Mouse (Mus musculus) midbrain, embryonic 13.5 days (tissue): ENCODE data around the gene Rab3a. TPM values are rescaled to one million over a fixed set of nuclear protein-coding genes. Genes with fewer than 3 reads are reported as not detected.

Experiments used
- ATAC-seq: fragments of 200-750 bp; cut with Nextera tagmentation; 2 replicates; pipeline ENCODE4 v1.8.0; 2017; ENCODE audit warnings: mild to moderate bottlenecking, moderate TSS enrichment, moderate library complexity
- H3K27ac ChIP-seq: fragments of 300-500 bp; sonication (generic); 2 replicates; pipeline ENCODE4 v1.5.1; 2015; ENCODE audit warnings: inconsistent platforms, mild to moderate bottlenecking, moderate library complexity
- H3K27me3 ChIP-seq: fragments of 300-500 bp; sonication (generic); 2 replicates; pipeline ENCODE4 v1.6.1; 2015; ENCODE audit warnings: mild to moderate bottlenecking, inconsistent platforms
- H3K36me3 ChIP-seq: fragments of 300-500 bp; sonication (generic); 2 replicates; pipeline ENCODE4 v1.6.1; 2015; ENCODE audit warnings: mild to moderate bottlenecking, inconsistent platforms
- H3K4me1 ChIP-seq: fragments of 300-500 bp; sonication (generic); replicated peaks from 2 replicates; pipeline ENCODE4 v1.6.1; 2015; ENCODE audit warnings: inconsistent platforms
- H3K4me2 ChIP-seq: fragments of 300-500 bp; sonication (generic); replicated peaks from 2 replicates; pipeline ENCODE4 v1.6.1; 2015; ENCODE audit warnings: moderate library complexity, mild to moderate bottlenecking, inconsistent platforms
- H3K4me3 ChIP-seq: fragments of 300-500 bp; sonication (generic); replicated peaks from 2 replicates; pipeline ENCODE4 v1.5.1; 2015; ENCODE audit warnings: mild to moderate bottlenecking, inconsistent platforms
- H3K9ac ChIP-seq: fragments of 300-500 bp; sonication (generic); replicated peaks from 2 replicates; pipeline ENCODE4 v1.6.1; 2015; ENCODE audit warnings: mild to moderate bottlenecking, inconsistent platforms
- H3K9me3 ChIP-seq: fragments of 300-500 bp; sonication (generic); 2 replicates; pipeline ENCODE4 v1.6.1; 2016; ENCODE audit warnings: mild to moderate bottlenecking, inconsistent platforms
- WGBS: fragments of 180-500 bp; shearing (Covaris S2); methylation state at CpG from one replicate; pipeline ENCODE4 v1.1.7; 2015; 5-methylcytosine and 5-hydroxymethylcytosine counted together
- polyA plus RNA-seq: library from polyadenylated mRNA; unstranded; fragments of >200 nt; fragmentation: Nextera tagmentation; extraction: Ambion mirVana; gene quantifications from 2 replicates; pipeline ENCODE4 v1.2.1, GENCODE M21; 2015

Rab3a gene
- polyA plus RNA-seq, 1 experiment from 2014 or later: 261 TPM

DNA sequence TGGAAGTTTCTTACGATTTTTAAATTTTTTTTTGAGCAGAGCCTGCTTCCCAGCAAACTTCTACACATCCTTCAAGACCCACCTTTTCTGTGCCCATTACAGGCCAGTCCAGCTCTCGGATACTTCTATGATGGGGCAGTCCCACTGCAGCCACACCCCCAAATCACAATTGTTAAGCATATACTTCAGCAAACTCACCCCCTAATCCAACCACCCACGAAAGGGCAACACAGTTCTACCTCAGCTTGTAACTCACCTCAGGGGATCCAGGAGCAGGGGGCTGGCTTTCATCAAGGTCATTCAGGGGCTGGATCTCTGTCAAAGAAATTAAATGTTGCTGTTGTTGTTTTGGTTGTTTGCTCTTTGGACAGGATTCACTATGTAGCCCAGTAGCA is 32.6 kb downstream of the Rab3a start:
- no peak overlapping the region for H3K4me2 ChIP-seq
- no peaks in the 10 kb centered on the region for H3K9me3 ChIP-seq
- peaks cover 12% of the 10 kb centered on the region; the same call in 1 of the 2 replicates for H3K27me3 ChIP-seq
- H3K27ac ChIP-seq: no peak overlapping the region
- H3K9ac ChIP-seq: no peak overlapping the region
- H3K36me3 ChIP-seq: peaks cover 68% of the 10 kb centered on the region
- peaks cover 21% of the 10 kb centered on the region for H3K4me1 ChIP-seq
- no peak overlapping the region for H3K4me3 ChIP-seq
- WGBS: 93% methylated on average over 3 of the region's 3 CpGs
- no peak for ATAC-seq

DNA sequence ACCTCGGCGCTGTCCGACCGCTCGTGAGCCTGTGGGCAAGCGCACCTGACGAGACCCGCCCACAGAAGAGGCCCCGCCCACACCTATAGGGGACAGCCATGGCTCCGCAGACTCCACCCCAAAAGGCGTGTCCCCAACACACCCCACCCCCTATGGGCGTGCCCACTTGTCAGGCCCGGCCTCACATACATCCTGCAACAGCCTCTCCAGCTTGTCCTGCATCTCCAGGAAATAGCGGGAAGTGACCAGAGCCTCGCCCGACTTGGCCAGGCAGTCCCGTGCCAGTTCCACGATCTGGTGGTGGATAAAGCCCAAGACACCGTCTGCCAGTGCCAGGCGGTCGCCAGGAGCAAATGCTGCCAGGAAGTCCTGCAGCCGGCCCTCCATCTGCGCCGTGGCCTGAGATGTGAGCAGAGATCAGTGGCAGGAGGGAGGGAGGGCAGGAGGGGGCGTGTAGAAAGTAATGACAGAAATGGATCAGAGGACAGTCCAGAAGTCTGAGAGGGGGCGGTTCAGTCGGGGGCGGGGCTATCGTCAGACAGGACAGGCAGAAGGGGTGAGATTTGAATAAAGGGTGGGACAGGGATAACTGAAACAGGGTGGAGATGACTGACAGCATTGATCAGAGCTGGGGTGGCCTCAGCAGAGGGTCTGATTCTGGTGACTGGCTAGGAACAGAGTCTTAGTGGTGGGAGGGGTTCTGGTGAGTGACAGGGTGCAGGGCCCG is 33.6 kb downstream of the Rab3a start:
- H3K27me3 ChIP-seq: peaks cover 12% of the 10 kb centered on the region; the same call in 1 of the 2 replicates
- no peak overlapping the region for H3K4me3 ChIP-seq
- no peak overlapping the region for H3K27ac ChIP-seq
- no peaks in the 10 kb centered on the region for H3K9me3 ChIP-seq
- ATAC-seq: no peak
- H3K36me3 ChIP-seq: peaks cover 63% of the 10 kb centered on the region
- 19% methylated on average over 30 of the region's 30 CpGs for WGBS
- 0 out of 2 replicates have a peak overlapping the region, but pooled peaks have one; percentile 5 for H3K4me2 ChIP-seq
- H3K4me1 ChIP-seq: peaks cover 28% of the 10 kb centered on the region
- peak overlapping the region; percentile 33; the same call in 1 of the 2 replicates for H3K9ac ChIP-seq

DNA sequence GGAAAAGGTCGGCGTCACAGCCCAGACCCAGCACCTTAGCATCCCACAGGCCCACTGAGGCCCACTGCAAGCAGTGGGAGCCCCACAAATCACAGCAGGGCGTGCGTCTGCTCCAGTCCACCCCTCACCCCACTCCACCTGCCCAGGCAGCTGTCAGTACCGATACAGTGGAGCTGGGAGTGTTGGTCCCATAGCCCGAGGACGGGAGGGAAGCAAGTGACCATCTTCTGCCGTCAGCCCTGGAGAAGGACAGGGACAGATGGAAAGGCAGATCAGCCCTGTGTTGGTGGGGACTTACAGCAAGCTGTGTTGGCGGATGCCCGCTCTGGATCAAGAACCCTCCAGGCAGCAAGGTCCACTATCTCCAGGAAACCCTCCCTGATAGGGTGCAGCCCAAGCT is 34.6 kb downstream of the Rab3a start:
- 87% methylated on average over 10 of the region's 10 CpGs for WGBS
- 0 out of 2 replicates have a peak overlapping the region, but pooled peaks have one; percentile 30 for H3K9ac ChIP-seq

DNA sequence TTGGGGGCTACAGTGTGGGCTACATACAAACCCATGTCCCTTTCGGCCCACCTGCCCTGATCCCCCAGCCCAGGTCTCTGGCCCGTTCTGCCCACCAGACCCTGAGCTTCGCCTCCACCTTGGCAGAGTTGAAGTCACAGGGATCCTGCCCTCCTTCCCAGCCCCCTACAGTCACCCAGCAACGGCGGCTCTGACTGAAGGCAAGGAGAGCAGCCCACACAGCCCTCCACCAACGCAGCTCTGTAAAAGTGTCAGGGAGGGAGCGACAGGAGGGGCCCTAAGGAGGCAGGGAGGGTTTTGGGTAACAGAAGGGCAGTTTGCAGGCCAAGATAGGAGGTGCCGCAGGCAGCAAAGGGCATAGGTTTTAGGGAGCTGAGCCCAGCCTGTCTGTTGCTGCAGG is 36.4 kb downstream of the Rab3a start:
- Histone ChIP-seq H3K4me1 (peaks cover 38% of the 10 kb centered on the region), H3K9ac (peak overlapping the region; percentile 77), H3K4me2 (peak overlapping the region; percentile 77), H3K4me3 (0 out of 2 replicates have a peak overlapping the region, but pooled peaks have one; percentile 57), H3K36me3 (peaks cover 36% of the 10 kb centered on the region), H3K27ac (no peak overlapping the region), H3K27me3 (peaks cover 21% of the 10 kb centered on the region), H3K9me3 (no peaks in the 10 kb centered on the region)
- ATAC-seq: no peak
- 68% methylated on average over 8 of the region's 8 CpGs for WGBS

More for the DNA sequence above, 34.6 kb downstream of the Rab3a start:
- no peak for ATAC-seq
- H3K27ac ChIP-seq: no peak overlapping the region
- H3K9me3 ChIP-seq: no peaks in the 10 kb centered on the region
- peaks cover 12% of the 10 kb centered on the region; the same call in 1 of the 2 replicates for H3K27me3 ChIP-seq
- peaks cover 34% of the 10 kb centered on the region for H3K4me1 ChIP-seq
- peaks cover 54% of the 10 kb centered on the region for H3K36me3 ChIP-seq
- no peak overlapping the region for H3K4me2 ChIP-seq
- no peak overlapping the region for H3K4me3 ChIP-seq

DNA sequence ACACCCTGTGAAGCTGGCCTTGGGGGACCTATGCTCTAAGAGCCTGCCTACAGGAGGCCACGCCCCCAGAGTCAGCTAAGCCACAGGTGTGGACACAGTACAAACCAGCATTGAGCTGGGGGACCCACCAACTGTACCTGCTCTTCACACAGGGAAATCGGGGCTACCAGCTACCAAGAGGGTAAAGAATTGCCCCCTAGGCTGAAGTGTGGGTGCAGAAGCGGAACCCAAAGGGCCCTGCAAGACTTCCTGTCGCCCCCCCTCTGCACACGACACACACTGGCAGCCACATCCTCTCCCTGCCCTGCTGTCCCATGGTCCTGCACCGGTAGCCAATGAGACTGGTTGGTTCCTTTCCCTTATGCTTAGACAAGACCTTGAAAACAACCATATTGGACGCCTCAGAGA is 36.8 kb downstream of the Rab3a start:
- Histone ChIP-seq H3K27ac (no peak overlapping the region), H3K36me3 (peaks cover 31% of the 10 kb centered on the region), H3K4me2 (peak overlapping the region; percentile 77), H3K9me3 (no peaks in the 10 kb centered on the region), H3K4me1 (peaks cover 40% of the 10 kb centered on the region), H3K9ac (peak overlapping the region; percentile 77), H3K27me3 (peaks cover 25% of the 10 kb centered on the region), H3K4me3 (peak overlapping the region; percentile 57; the same call in 1 of the 2 replicates)
- no peak for ATAC-seq
- WGBS: 83% methylated on average over 7 of the region's 7 CpGs

DNA sequence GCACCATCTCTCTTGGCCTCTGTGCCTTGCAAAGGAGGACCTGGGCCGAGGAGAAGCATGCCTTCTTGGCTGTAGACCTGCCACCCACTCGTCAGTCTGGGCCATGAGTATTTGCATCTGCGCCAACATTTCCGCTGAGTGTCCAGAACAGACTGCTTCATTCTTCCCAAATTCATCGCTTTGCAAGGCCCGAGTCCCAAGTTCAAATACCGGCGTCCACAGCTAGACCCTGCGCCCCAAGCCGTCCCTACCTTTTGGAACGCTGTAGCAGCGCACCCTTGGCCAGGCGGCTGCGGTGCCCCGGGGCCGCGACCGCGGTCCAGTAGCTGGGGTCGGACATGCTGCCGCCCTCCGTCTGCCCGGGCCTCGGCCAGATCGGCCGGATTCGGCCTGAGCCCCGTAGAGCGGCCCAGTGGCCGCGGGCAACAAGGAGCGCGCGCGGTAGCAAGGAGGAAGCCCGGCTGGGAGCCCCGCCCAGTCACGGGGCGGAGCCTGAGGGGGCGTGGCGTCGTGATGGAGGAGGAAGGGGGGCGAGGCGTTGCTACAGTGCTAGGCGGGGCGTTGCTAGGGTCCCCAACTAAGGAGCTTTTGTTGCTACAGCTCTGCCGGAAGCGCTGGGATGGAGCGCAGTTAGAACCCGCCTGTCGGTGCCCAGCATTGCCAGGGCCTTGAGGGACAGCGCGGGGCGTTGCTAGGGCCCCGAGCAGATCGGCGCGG is 37.7 kb downstream of the Rab3a start:
- 6% methylated on average over 58 of the region's 58 CpGs for WGBS
- peak overlapping the region; percentile 77 for H3K4me2 ChIP-seq
- peak overlapping the region; percentile 77 for H3K9ac ChIP-seq
- H3K27ac ChIP-seq: peak overlapping the region; percentile 92
- no peaks in the 10 kb centered on the region for H3K9me3 ChIP-seq
- H3K27me3 ChIP-seq: peaks cover 27% of the 10 kb centered on the region
- H3K4me1 ChIP-seq: peaks cover 46% of the 10 kb centered on the region
- H3K36me3 ChIP-seq: peaks cover 23% of the 10 kb centered on the region
- ATAC-seq: peak; percentile 87
- H3K4me3 ChIP-seq: peak overlapping the region; percentile 57

DNA sequence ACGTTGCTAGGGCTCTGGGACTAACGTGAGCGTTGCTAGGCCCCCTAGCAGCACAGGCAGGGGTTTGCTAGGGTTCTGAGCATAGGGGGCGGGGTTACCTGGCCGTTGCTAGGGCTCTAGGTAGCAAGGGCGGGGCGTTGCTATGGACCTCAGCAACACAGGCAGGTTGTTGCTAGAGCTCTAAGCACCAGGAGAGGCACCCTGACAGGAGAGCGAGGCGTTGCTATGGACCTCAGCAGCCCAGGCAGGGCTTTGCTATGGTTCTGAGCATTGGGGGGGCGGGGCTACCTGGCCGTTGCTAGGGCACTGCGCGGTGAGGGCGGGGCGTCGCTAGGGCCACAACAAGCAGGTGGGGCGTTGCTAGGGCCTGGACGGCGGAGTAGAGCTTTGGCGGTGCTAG is 38.2 kb downstream of the Rab3a start:
- Histone ChIP-seq H3K9ac (peak overlapping the region; percentile 77), H3K4me3 (peak overlapping the region; percentile 57), H3K4me2 (peak overlapping the region; percentile 77), H3K27me3 (peaks cover 30% of the 10 kb centered on the region), H3K36me3 (peaks cover 17% of the 10 kb centered on the region), H3K9me3 (no peaks in the 10 kb centered on the region), H3K27ac (peak overlapping the region; percentile 92), H3K4me1 (peaks cover 52% of the 10 kb centered on the region)
- ATAC-seq: peak; percentile 65
- WGBS: under 1% methylated on average over 20 of the region's 20 CpGs

DNA sequence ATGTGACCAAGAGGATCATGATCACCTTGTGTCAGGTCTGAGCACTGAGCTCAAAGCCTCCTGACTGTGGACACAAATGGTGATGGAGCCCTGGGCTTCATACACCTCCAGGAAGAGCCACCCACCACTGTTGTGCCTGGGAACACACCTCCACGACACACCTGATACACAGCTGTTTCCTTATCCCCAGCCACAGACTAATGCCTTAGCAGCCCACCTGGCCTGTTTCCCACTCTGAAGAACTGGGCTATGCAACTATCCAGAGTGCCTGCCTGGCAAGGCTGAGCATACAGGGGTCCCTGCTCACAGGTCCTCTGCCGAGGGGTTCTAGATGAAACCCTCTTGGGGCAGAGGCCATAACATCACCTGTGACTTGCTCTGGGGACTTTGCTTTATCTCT is 39.7 kb downstream of the Rab3a start:
- ATAC-seq: no peak
- Histone ChIP-seq H3K4me2 (no peak overlapping the region), H3K9me3 (no peaks in the 10 kb centered on the region), H3K27me3 (peaks cover 39% of the 10 kb centered on the region), H3K4me1 (peaks cover 57% of the 10 kb centered on the region), H3K4me3 (no peak overlapping the region), H3K27ac (no peak overlapping the region), H3K9ac (no peak overlapping the region), H3K36me3 (peaks cover 3% of the 10 kb centered on the region; the same call in 1 of the 2 replicates)
- WGBS: 94% methylated on average over 2 of the region's 2 CpGs

DNA sequence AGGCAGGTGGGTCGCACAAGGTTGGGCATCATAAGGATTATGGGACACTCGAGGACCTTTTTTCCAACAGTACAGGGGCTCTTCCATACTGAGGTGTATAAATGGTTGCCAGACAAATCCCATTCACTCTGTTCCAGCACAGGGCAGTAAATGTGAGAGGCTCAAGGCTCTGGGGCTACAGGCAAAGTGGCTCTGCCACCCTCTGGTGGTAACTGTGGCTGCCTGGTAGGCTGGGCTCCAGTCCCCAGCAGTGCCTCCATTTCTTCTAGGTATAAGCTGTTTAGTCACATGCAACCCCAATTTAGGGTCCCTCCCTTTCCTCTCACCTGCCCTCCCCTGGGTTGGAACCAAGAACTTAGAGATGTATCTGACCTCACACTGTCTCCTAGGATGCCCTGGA is 40.9 kb downstream of the Rab3a start:
- H3K4me2 ChIP-seq: 0 out of 2 replicates have a peak overlapping the region, but pooled peaks have one; percentile 80
- no peaks in the 10 kb centered on the region for H3K36me3 ChIP-seq
- peaks cover 56% of the 10 kb centered on the region for H3K4me1 ChIP-seq
- ATAC-seq: no peak
- H3K9ac ChIP-seq: no peak overlapping the region
- WGBS: 94% methylated on average over 2 of the region's 2 CpGs
- H3K9me3 ChIP-seq: no peaks in the 10 kb centered on the region
- no peak overlapping the region for H3K4me3 ChIP-seq
- no peak overlapping the region for H3K27ac ChIP-seq
- peaks cover 44% of the 10 kb centered on the region for H3K27me3 ChIP-seq

DNA sequence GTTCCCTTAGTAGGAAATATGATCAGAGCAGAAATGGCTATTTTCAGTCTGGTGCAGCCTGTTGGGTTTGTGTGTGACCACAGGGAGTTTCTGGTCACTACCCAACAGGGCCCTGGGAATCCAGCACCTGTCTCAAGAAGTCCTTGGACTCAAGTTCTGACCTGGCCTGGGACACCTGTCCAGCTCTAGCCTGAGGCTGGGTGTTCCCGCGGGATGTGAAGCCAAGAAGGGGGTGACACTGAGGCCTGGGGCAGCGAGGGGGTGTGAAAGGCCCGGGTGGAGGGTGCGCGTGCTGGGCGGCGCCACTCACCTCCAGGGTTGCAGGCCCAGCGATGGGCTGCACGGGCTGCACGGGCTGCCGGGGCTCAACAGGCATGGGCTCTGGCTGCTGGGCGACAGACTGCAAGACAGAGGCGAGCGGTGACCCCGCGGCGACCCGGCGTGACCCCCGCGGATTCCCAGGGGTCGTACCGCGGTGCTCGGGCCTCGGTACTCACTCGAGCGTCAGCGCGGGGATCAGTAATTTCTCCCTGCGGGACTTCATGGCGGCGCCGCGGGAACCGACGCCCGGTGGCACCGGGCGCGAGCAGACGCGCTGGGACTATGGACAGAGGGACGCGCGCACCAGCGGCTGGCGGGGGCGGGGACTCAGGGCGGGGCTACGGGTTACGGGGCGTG is 42.1 kb downstream of the Rab3a start:
- Histone ChIP-seq H3K36me3 (no peaks in the 10 kb centered on the region), H3K4me2 (peak overlapping the region; percentile 80), H3K27ac (peak overlapping the region; percentile 39), H3K9ac (peak overlapping the region; percentile 76), H3K4me1 (peaks cover 49% of the 10 kb centered on the region), H3K4me3 (peak overlapping the region; percentile 56), H3K9me3 (no peaks in the 10 kb centered on the region), H3K27me3 (peaks cover 51% of the 10 kb centered on the region)
- peak; percentile 7; the same call in 1 of the 2 replicates for ATAC-seq
- WGBS: 3% methylated on average over 49 of the region's 54 CpGs

DNA sequence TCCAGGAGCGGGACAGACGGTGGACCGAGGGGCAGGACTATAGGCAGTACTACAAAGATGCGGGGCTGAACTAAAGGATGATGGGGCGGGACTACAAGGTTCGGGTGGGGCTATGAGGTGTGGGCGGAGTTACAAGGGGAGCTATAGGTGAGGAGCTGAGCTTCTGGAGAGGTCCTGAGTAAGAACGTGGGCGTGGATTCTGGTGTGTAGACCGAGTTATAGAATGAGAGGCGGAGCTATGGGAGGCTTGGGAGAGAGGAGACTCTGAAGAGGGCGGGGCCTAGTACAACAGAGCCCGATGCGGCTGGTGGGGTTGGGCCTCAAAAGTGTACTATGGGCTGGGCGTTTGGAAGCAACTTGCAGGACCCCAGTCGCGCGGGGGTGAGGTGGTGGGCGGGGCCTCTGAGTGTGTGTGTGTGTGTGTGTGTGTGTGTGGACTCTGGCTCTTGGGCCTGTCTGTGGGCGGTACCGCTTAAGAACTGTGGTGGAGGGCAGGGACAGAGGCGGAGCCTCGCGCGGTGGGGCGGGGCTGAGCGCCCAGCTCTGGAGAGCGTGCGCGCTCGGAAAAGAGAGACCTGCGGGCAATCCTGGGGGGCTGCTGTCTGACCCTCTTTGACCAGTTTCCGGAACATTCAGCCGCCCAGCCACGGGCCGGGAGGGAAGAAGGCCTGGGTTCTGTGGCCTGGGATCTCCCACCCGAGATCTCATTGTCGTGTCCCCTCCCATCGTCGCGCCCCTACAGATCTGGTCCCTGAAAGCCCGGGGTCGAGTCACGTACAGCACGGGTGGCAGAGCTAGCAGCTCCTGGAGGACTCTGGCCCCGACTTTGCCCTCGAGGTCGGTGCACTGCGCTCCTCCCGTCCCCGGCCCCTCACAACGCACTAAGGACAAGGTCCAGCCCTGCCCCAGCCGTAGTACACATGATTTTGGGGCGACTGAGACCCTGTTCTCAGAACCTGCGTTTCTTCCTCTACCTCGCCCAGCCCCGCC is 42.9 kb downstream of the Rab3a start:
- H3K4me2 ChIP-seq: peak overlapping the region; percentile 80
- peak overlapping the region; percentile 39; the same call in 1 of the 2 replicates for H3K27ac ChIP-seq
- H3K4me3 ChIP-seq: peak overlapping the region; percentile 56
- no peaks in the 10 kb centered on the region for H3K36me3 ChIP-seq
- H3K9ac ChIP-seq: peak overlapping the region; percentile 76
- WGBS: under 1% methylated on average over 57 of the region's 57 CpGs
- peaks cover 54% of the 10 kb centered on the region for H3K27me3 ChIP-seq
- H3K9me3 ChIP-seq: no peaks in the 10 kb centered on the region
- peaks cover 44% of the 10 kb centered on the region for H3K4me1 ChIP-seq
- ATAC-seq: peak; percentile 80
